Mouse (Mus musculus): ENCODE measurements around the gene Lclat1. TPM values are rescaled to one million over a fixed set of nuclear protein-coding genes. Genes with fewer than 3 reads are reported as not detected.
A peak's percentile ranks its signal among the peaks of the same experiment; 100 is the strongest.

The Lclat1 gene
- polyA plus RNA-seq, 1 experiment: 9.6 TPM

DNA sequence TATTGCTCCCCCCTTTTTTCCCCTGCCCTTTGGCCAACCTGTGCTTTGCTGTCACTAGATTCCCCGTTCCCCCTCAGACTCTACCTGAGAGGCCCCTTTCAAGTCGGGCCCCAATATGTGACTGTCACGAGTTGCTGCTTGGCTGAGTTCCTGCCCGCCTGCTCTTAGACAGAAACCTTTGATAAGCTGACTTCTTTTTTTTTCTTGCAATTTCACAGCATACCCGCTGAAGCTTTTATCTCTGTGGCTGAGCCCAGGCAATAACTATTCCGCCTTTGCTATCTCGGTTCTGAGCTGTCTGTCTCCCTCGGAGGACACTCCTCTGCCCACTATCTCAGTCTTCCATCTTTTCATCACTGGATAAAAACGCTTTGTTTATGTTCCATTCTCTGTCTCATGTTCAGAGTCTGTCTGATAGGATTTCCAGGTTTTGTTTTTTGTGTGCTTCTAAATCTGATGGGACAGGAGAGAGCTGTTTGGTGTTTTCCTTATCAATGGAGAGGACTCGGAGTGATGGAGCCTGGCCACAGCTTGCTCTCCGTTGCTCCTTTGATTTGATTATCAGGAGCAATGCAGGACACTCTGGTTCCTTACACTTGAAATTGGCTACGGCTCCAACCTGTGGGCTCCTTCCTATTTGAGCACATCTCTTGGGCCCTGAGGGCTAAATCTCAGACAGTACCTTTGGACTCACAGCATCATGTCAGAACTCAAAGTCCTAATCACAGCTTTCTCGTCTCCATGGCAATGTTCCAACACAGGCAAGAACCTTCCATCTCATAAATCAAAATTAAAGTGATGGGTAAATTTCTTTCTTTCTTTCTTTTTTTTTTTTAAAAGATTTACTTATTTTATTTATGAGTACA, 20.5 kb upstream of the Lclat1 start:
- H3K4me1 ChIP-seq (ENCODE audit: control insufficient read depth, insufficient read depth, low read length): peaks cover 3% of the 10 kb centered on the region; the same call in 1 of the 2 replicates
- no peak overlapping the region for H3K27ac ChIP-seq (ENCODE audit: insufficient read depth, low read depth, low read length)
- TF ChIP-seq POLR2A (IDR thresholded peaks at IDR 0.05; ENCODE audit: borderline replicate concordance, low read depth, low read length): no peak
- TF ChIP-seq CTCF (IDR thresholded peaks at IDR 0.05; ENCODE audit: low read depth, low read length): no peak
- no peak overlapping the region for H3K4me3 ChIP-seq (ENCODE audit: insufficient read depth, low read length)

DNA sequence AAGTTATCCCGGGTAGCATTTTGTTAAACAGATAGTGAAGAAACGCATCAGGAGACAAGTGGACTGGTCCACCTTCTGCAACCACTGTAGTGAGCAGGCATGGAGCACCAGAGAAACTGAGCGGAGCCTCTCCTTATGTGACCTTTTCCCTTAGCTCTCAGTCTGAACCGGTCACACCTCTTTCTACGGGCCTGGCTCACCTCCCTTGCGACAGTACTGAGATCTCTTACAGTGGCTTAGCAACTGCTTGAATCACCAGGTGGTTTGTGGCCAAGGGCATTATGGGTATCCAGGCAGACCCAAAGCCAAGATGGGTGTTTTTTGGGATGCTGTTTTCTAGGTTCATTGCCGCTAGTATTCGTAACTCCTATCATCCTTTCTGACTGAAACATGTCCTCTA, 16.4 kb upstream of the Lclat1 start:
- TF ChIP-seq POLR2A (IDR thresholded peaks at IDR 0.05; ENCODE audit: borderline replicate concordance, low read depth, low read length) (no peak), CTCF (IDR thresholded peaks at IDR 0.05; ENCODE audit: low read depth, low read length) (no peak)
- H3K4me1 ChIP-seq (ENCODE audit: control insufficient read depth, insufficient read depth, low read length): no peaks in the 10 kb centered on the region
- H3K27ac ChIP-seq (ENCODE audit: insufficient read depth, low read depth, low read length): no peak overlapping the region
- no peak overlapping the region for H3K4me3 ChIP-seq (ENCODE audit: insufficient read depth, low read length)

DNA sequence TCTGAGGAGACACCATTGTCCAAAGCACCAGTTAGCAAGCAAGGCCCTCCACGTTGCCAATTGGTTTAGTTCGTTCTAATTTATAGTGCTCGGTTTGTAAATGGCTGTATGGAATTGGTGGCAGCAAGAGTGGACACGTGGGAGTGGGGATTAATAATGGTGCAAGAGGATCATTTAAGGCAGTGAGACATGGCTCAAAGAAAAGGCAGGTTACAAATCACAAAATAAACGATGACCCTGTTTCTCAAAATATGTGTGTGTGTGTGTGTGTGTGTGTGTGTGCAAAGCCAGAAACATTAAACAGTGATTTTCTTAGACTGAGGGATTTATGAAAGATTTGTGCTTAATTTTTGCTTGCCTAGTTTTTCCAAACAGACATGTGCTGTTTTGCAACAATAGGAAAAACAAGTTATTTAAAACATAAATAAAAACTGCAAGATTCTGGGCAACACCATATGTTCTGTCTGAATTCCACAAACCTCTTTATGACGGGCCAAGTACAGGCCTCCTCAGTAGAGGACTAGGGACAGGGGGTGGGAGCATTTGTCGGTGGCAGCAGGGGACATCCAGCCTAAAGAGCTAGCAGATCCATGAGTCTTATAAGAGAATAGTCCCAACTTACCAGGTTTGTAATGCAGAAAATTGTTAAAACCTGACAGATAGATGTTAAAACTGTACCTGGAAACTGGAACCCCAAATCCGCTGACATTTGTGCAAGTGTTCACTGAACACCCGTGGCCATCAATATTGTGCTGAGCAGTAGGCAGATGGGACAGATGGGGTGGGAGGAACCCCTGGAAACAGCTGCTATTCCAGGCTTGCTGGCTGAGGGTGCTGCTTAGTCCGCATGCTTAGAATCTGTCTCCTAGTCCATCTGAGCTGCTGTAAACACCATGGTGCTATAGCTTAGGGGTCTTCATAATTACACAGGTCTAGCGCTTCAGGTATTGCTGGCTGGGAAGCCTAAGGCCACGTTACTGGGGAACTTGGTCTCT, 15.4 kb upstream of the Lclat1 start:
- H3K4me1 ChIP-seq (ENCODE audit: control insufficient read depth, insufficient read depth, low read length): no peaks in the 10 kb centered on the region
- no peak overlapping the region for H3K4me3 ChIP-seq (ENCODE audit: insufficient read depth, low read length)
- H3K27ac ChIP-seq (ENCODE audit: insufficient read depth, low read depth, low read length): no peak overlapping the region
- no peak for TF ChIP-seq CTCF (IDR thresholded peaks at IDR 0.05; ENCODE audit: low read depth, low read length)
- no peak for TF ChIP-seq POLR2A (IDR thresholded peaks at IDR 0.05; ENCODE audit: borderline replicate concordance, low read depth, low read length)

DNA sequence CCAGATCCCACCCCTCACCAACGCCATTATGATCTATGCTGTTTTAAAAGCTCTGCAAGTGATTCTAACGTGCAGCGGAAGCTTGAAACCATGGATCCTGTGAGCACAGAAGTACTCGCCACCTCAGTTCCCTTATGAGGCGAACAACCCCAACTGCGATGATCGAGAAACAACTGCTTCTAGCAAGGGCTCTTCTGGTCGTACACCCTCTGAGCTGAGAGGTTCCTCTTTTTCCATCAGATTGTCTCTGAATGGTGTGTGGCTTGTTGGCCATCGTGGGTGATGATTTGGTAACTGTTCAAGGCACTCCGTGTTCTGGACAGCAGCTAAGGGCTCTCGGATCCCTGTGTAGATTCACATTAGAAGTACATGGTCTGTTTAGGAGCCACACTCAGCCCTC, 12.7 kb upstream of the Lclat1 start:
- Histone ChIP-seq H3K4me3 (ENCODE audit: insufficient read depth, low read length) (no peak overlapping the region), H3K4me1 (ENCODE audit: control insufficient read depth, insufficient read depth, low read length) (no peaks in the 10 kb centered on the region), H3K27ac (ENCODE audit: insufficient read depth, low read depth, low read length) (no peak overlapping the region)
- no peak for TF ChIP-seq CTCF (IDR thresholded peaks at IDR 0.05; ENCODE audit: low read depth, low read length)
- TF ChIP-seq POLR2A (IDR thresholded peaks at IDR 0.05; ENCODE audit: borderline replicate concordance, low read depth, low read length): no peak

DNA sequence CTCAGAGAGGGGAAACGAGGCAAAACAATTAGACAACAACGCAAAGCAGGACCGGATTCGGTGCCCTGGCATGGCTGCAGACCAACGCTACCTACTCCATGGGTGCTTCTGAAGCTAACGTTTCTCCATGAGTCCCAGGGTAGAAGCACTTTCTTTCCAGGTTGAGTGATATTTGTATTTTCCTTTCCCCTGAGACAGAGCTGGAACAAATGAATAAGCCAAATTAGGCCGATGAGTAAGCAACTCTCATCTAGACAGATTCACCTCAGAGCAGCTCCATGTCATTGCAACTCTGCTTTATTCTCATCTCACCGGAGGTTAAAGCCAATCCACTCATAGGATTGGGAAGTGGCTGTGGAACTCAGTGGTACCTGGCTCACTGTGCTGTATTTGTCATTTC, 12.2 kb upstream of the Lclat1 start:
- Histone ChIP-seq H3K4me3 (ENCODE audit: insufficient read depth, low read length) (no peak overlapping the region), H3K27ac (ENCODE audit: insufficient read depth, low read depth, low read length) (no peak overlapping the region), H3K4me1 (ENCODE audit: control insufficient read depth, insufficient read depth, low read length) (no peaks in the 10 kb centered on the region)
- TF ChIP-seq CTCF (IDR thresholded peaks at IDR 0.05; ENCODE audit: low read depth, low read length): no peak
- no peak for TF ChIP-seq POLR2A (IDR thresholded peaks at IDR 0.05; ENCODE audit: borderline replicate concordance, low read depth, low read length)

DNA sequence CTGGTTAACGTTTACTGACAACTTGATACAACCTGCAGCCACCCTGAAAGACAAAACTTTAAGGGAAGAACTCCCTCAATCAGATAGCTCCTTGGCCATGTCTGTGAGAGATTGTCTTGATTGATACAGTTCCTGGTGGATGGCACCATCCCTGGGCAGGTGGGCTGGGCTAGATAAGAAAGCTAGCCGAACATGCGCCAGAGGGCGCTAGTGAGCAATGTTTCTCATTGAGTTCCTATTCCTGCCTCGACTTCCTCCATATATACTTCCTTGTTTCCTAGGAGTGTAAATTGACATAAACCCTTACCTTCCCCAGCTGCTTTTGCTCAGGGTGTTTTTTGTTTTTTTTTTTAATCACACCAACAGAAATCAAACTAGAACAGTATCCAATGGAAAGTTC, 11.3 kb upstream of the Lclat1 start:
- Histone ChIP-seq H3K4me3 (ENCODE audit: insufficient read depth, low read length) (no peak overlapping the region), H3K4me1 (ENCODE audit: control insufficient read depth, insufficient read depth, low read length) (no peaks in the 10 kb centered on the region), H3K27ac (ENCODE audit: insufficient read depth, low read depth, low read length) (no peak overlapping the region)
- TF ChIP-seq POLR2A (IDR thresholded peaks at IDR 0.05; ENCODE audit: borderline replicate concordance, low read depth, low read length) (no peak), CTCF (IDR thresholded peaks at IDR 0.05; ENCODE audit: low read depth, low read length) (peak; percentile 93)

DNA sequence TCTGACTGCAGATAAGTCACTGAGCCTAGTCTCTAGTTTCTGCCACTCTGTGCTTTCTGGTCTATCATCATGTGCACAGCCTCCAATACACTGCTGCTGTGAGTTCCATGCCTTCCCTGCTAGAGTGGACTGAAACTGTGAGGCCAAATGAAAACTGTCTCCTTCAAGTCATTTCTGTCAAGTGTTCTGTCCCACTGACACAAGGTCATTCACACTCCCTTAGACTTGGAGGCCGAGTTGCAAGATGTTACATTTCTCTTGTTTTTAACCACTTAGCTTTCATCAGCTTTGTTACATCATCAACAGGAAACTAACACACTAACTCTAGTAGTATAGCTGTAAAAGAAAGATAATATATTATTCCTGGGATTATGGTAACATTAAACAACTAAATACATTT, 9.1 kb upstream of the Lclat1 start:
- TF ChIP-seq POLR2A (IDR thresholded peaks at IDR 0.05; ENCODE audit: borderline replicate concordance, low read depth, low read length) (no peak), CTCF (IDR thresholded peaks at IDR 0.05; ENCODE audit: low read depth, low read length) (no peak)
- Histone ChIP-seq H3K4me1 (ENCODE audit: control insufficient read depth, insufficient read depth, low read length) (no peaks in the 10 kb centered on the region), H3K27ac (ENCODE audit: insufficient read depth, low read depth, low read length) (no peak overlapping the region), H3K4me3 (ENCODE audit: insufficient read depth, low read length) (no peak overlapping the region)

DNA sequence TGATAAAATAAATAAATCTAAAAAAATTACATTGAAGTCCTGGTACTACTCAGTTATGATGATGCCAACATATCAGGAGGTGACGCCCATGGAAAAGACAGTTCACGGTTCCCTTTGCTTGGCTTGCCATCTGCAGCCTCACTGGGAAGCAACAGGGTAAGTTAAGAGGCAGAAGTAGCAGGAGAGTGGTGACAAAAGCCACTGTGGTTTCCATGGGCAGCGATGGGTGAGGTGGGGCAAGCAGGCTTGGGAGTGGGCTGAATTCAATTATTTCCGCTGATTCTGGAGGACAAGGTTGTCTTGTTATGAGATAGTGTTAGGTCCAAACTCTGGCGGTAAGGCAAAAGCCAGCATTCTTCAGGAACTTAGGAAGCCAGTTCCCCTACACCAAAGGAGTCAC, 7.4 kb upstream of the Lclat1 start:
- Histone ChIP-seq H3K4me3 (ENCODE audit: insufficient read depth, low read length) (no peak overlapping the region), H3K4me1 (ENCODE audit: control insufficient read depth, insufficient read depth, low read length) (no peaks in the 10 kb centered on the region), H3K27ac (ENCODE audit: insufficient read depth, low read depth, low read length) (no peak overlapping the region)
- TF ChIP-seq POLR2A (IDR thresholded peaks at IDR 0.05; ENCODE audit: borderline replicate concordance, low read depth, low read length) (no peak), CTCF (IDR thresholded peaks at IDR 0.05; ENCODE audit: low read depth, low read length) (no peak)

DNA sequence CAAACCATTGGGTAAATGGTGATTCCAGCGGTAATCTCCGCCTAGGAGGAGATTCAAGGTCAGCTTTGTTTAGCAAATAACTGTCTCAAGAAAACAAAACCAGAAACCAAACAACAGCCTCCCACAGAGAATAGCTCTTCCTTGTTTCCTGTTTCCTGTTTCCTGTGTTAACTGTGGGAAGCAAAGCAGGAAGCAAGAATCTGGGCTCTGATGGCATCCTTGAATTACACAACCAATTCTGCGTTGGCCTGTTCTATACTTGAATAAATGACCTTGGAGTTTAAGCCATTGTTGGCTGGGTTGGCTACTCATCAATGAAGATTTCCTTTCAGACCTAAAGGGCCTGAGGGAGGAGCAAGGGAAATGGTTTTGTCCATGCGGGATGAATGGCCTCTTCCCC, 5.2 kb upstream of the Lclat1 start:
- H3K27ac ChIP-seq (ENCODE audit: insufficient read depth, low read depth, low read length): no peak overlapping the region
- H3K4me3 ChIP-seq (ENCODE audit: insufficient read depth, low read length): no peak overlapping the region
- TF ChIP-seq CTCF (IDR thresholded peaks at IDR 0.05; ENCODE audit: low read depth, low read length): no peak
- TF ChIP-seq POLR2A (IDR thresholded peaks at IDR 0.05; ENCODE audit: borderline replicate concordance, low read depth, low read length): no peak
- H3K4me1 ChIP-seq (ENCODE audit: control insufficient read depth, insufficient read depth, low read length): peaks cover 4% of the 10 kb centered on the region

Data from bone marrow macrophage, adult 2 months (primary cell).